Comparison of ENCODE assay signal across 10 mouse cellular contexts in the genomic region with DNA sequence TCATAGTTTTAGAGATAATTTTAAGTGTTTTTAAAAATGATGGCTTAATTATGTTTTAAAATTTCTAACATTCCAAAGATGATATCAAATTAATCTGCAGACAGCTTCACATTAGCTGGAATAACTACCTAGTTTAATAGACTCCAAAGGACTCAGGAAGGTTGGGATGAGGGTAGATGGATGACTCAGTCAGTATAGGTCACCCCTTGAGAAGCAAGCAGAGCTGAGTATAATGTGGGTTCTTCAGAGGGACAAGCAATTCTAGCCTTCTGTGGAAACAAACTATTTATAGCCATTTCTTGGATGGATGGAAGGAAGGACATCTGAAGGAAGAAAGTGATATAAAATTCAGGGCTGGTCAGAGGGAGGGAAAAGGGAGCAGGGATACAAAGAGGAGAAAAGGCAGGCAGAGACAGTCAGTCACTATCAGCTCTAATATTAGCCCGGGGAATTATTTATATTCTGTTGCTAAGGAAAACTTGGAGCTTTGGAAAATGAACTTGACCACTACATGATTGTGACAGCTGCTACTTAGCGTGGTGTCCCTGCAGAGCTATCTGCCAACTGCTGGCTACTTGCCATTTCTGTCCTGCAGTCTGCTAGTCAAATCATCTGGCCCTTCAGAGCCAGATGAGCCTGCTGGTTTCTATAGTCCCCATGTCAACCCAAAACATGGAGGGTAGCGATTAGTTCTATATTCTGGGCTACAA.
DNase-seq lines count a peak whose midpoint lies in the region; ATAC-seq and TF ChIP-seq lines count a peak whose summit lies in the region.
"Had no signal": no experiment of that assay in that cellular context is flagged by ENCODE, and none has a peak within 500 bp of the region (broad histone marks: within the 10 kb centered on the region; RNA-seq: fewer than 3 reads in every experiment).

No protein-coding gene starts in this region.

- peak overlapping the region; percentile 32; the same call in 1 of the 2 replicates for H3K27ac ChIP-seq in layer of hippocampus, adult 2 months
- no peak overlapping the region for H3K27ac ChIP-seq in lung, postnatal 0 days (ENCODE audit: low read length)
- H3K27ac ChIP-seq in kidney, embryonic 15.5 days: no peak overlapping the region
- no peak overlapping the region for H3K27ac ChIP-seq in liver, embryonic 11.5 days (ENCODE audit: low read depth, low read length)
- H3K27ac ChIP-seq: embryonic facial prominence, embryonic 12.5 days had no signal

- ATAC-seq in lung, postnatal 0 days: peak; percentile 87
- no peak for ATAC-seq in kidney, embryonic 15.5 days (replicated peaks; ENCODE audit: low FRiP score)
- no peak for ATAC-seq in liver, embryonic 11.5 days (replicated peaks; ENCODE audit: low FRiP score)

- no peak overlapping the region for H3K9ac ChIP-seq in lung, postnatal 0 days (replicated peaks; ENCODE audit: low read depth)
- H3K9ac ChIP-seq in kidney, embryonic 15.5 days: no peak overlapping the region
- H3K9ac ChIP-seq in liver, embryonic 11.5 days (ENCODE audit: low read depth, low read length): no peak overlapping the region
- H3K9ac ChIP-seq: embryonic facial prominence, embryonic 12.5 days had no signal

- DNase-seq in layer of hippocampus, adult 2 months (ENCODE audit: low spot score in 2 of 2): no peak
- DNase-seq in layer of hippocampus, postnatal 25 days (ENCODE audit: extremely low spot score in 1 of 2, low spot score in 1 of 2): no peak
- peak; percentile 81 for DNase-seq in brain, embryonic 14.5 days (ENCODE audit: low read depth)
- peak; percentile 98 for DNase-seq in heart, adult 11 months
- peak; percentile 91 for DNase-seq in lung, postnatal 0 days (ENCODE audit: low spot score)
- no peak for DNase-seq in frontal cortex, postnatal 10 days (ENCODE audit: low spot score in 2 of 2)
- no peak for DNase-seq in liver, embryonic 11.5 days (ENCODE audit: low spot score)

- TF ChIP-seq CTCF in layer of hippocampus, adult 2 months (conservative IDR thresholded peaks at IDR 0.05): no peak
- no peak for TF ChIP-seq CTCF in brain, embryonic 14.5 days (IDR thresholded peaks at IDR 0.05; ENCODE audit: borderline replicate concordance, extremely low read depth, insufficient read depth, insufficient read length)
- TF ChIP-seq CTCF in lung, postnatal 0 days (IDR thresholded peaks at IDR 0.05): no peak

- no peak overlapping the region for H3K4me2 ChIP-seq in lung, postnatal 0 days (replicated peaks; ENCODE audit: low read depth, low read length)
- H3K4me2 ChIP-seq in kidney, embryonic 15.5 days: no peak overlapping the region
- H3K4me2 ChIP-seq in liver, embryonic 11.5 days: no peak overlapping the region
- H3K4me2 ChIP-seq: embryonic facial prominence, embryonic 12.5 days had no signal

- no peaks in the 10 kb centered on the region for H3K36me3 ChIP-seq in lung, postnatal 0 days (ENCODE audit: insufficient read depth, low read length)
- no peaks in the 10 kb centered on the region; the same call in 1 of the 2 replicates for H3K36me3 ChIP-seq in kidney, embryonic 15.5 days
- H3K36me3 ChIP-seq in liver, embryonic 11.5 days (ENCODE audit: control insufficient read depth, insufficient read depth, low read length): no peaks in the 10 kb centered on the region
- H3K36me3 ChIP-seq: embryonic facial prominence, embryonic 12.5 days had no signal

- no peak for TF ChIP-seq POLR2A in brain, embryonic 14.5 days (IDR thresholded peaks at IDR 0.05; ENCODE audit: borderline replicate concordance, extremely low read depth, insufficient read depth, insufficient read length, poor library complexity, severe bottlenecking)

- 51% methylated on average over 3 of the region's 3 CpGs for WGBS in lung, postnatal 0 days
- WGBS in kidney, embryonic 15.5 days: 77% methylated on average over 3 of the region's 3 CpGs
- WGBS in liver, embryonic 11.5 days: 77% methylated on average over 3 of the region's 3 CpGs

- H3K4me3 ChIP-seq in layer of hippocampus, adult 2 months: no peak overlapping the region
- H3K4me3 ChIP-seq in lung, postnatal 0 days (ENCODE audit: low read depth, low read length): no peak overlapping the region
- no peak overlapping the region for H3K4me3 ChIP-seq in kidney, embryonic 15.5 days (replicated peaks)
- H3K4me3 ChIP-seq in liver, embryonic 11.5 days (ENCODE audit: low read depth, low read length): no peak overlapping the region
- H3K4me3 ChIP-seq: embryonic facial prominence, embryonic 12.5 days had no signal

- peak; percentile 45; the same call in 1 of the 2 replicates for TF ChIP-seq EP300 in lung, postnatal 0 days (IDR thresholded peaks at IDR 0.05)

- H3K4me1 ChIP-seq in lung, postnatal 0 days (ENCODE audit: insufficient read depth, low read depth, low read length): no peaks in the 10 kb centered on the region
- H3K4me1 ChIP-seq in kidney, embryonic 15.5 days: no peaks in the 10 kb centered on the region
- no peaks in the 10 kb centered on the region for H3K4me1 ChIP-seq in liver, embryonic 11.5 days (replicated peaks; ENCODE audit: control insufficient read depth, insufficient read depth, low read length)

- no peaks in the 10 kb centered on the region for H3K27me3 ChIP-seq in lung, postnatal 0 days (replicated peaks; ENCODE audit: insufficient read depth, low read length)
- no peaks in the 10 kb centered on the region for H3K27me3 ChIP-seq in kidney, embryonic 15.5 days
- H3K27me3 ChIP-seq in liver, embryonic 11.5 days (replicated peaks; ENCODE audit: control insufficient read depth, insufficient read depth, low read length): no peaks in the 10 kb centered on the region
- H3K27me3 ChIP-seq: embryonic facial prominence, embryonic 12.5 days had no signal

- no peaks in the 10 kb centered on the region for H3K9me3 ChIP-seq in lung, postnatal 0 days (ENCODE audit: low read length)
- no peaks in the 10 kb centered on the region for H3K9me3 ChIP-seq in kidney, embryonic 15.5 days (replicated peaks)
- no peaks in the 10 kb centered on the region for H3K9me3 ChIP-seq in liver, embryonic 11.5 days (ENCODE audit: control insufficient read depth, low read length)
- H3K9me3 ChIP-seq: embryonic facial prominence, embryonic 12.5 days; G1E had no signal

Comparison
In these comparisons a context has a peak if more than half of its experiments do, and no peak if none do; other contexts are left out.
1. DNase-seq: peak in brain, embryonic 14.5 days (single experiment), heart, adult 11 months (single experiment) and lung, postnatal 0 days (single experiment); none in layer of hippocampus, adult 2 months (0 of 2), layer of hippocampus, postnatal 25 days (0 of 2), frontal cortex, postnatal 10 days (0 of 2) and liver, embryonic 11.5 days (single experiment).